12 mouse cellular contexts compared by ENCODE assay signal in genomic region chr14:77738751-77739365, GRCm38 (mm10).
DNase-seq lines count a peak whose midpoint lies in the region.
"Had no signal": no experiment of that assay in that cellular context is flagged by ENCODE, and none has a peak within 500 bp of the region (broad histone marks: within the 10 kb centered on the region; RNA-seq: fewer than 3 reads in every experiment).

No protein-coding gene starts in this region.

- peak; percentile 69 for DNase-seq in heart, adult 11 months
- no peak for DNase-seq in heart, adult 18-20 months
- peak; percentile 18 for DNase-seq in layer of hippocampus, adult 9-11 months
- DNase-seq in layer of hippocampus, adult 9-10 months (ENCODE audit: low spot score): no peak
- peak; percentile 25 to 27 for DNase-seq in adrenal gland, postnatal 36 days
- DNase-seq in cerebellum, postnatal 25 days: peak; percentile 30 to 36
- DNase-seq in heart, postnatal 36 days: no peak
- DNase-seq: gastrocnemius, postnatal 25 days; kidney, postnatal 25 days; lung, adult 2 months; lung, postnatal 4 days; thymus, postnatal 36 days had no signal

- intact Hi-C loops in heart, postnatal 36 days (cut with DNase I): no loop called here

Comparison
In these comparisons a context has a peak if more than half of its experiments do, and no peak if none do; other contexts are left out.
1. DNase-seq: peak in heart, adult 11 months (single experiment), layer of hippocampus, adult 9-11 months (single experiment), adrenal gland, postnatal 36 days (2 of 2) and cerebellum, postnatal 25 days (2 of 2); none in heart, adult 18-20 months (0 of 2), layer of hippocampus, adult 9-10 months (single experiment) and heart, postnatal 36 days (0 of 2).